Mouse (Mus musculus) c-Kit-positive CD71-negative TER-119-negative erythroid progenitor cells, embryonic 14.5 days (primary cell): ENCODE results near the gene Rnasel.

Experiments
- DNase-seq: peaks from one replicate; pipeline ENCODE4 v3.0.0-alpha.2; 2013; ENCODE audit warnings: low read depth

Rnasel gene

GRCm38 (mm10) chr1:153749211-153749801 is at the start of gene Rnasel:
Rnasel (plus strand) TSS chr1:153749426.
- DNase-seq: peak; percentile 74

- DNase-seq: no peak
Measured at GRCm38 (mm10) chr1:153700448-153701063, 48.7 kb upstream of the Rnasel start.

GRCm38 (mm10) chr1:153701461-153701860 is 47.8 kb upstream of the Rnasel start:
- DNase-seq: no peak

DNA sequence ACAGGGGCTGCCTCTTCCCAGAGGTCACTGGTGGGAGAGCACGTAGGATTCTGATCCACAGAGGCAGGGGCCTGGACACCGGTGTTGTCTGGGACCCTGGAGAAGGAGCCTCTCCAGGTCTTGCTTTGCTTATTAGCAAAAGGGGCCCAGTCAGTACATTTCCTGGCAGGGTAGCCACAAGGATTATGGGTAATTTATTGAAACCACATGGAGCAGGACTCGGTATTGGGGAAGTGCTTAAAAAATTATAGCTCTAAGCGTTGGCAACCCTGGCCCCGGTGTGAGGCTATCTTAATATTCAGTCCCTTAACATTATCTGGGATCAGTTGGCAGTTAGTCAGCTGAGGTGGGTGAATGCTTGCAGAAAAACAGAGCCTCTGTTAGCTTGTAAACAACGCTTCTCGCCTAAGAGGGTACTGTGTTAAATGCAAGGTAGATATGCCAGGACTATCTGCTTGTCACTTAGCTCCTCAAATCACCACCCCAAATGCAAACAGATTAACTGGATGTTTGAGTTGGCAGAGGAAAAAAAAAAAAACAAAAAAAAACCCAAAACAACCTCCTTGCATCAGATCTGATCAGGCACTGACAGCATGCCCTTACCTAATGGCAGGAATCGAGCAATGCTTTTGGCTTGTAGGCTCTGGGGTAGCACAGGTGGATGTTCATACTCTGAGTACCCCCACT is 46.9 kb upstream of the Rnasel start:
- DNase-seq: no peak

- DNase-seq: no peak
Measured at GRCm38 (mm10) chr1:153702853-153703410, 46.3 kb upstream of the Rnasel start.

DNA sequence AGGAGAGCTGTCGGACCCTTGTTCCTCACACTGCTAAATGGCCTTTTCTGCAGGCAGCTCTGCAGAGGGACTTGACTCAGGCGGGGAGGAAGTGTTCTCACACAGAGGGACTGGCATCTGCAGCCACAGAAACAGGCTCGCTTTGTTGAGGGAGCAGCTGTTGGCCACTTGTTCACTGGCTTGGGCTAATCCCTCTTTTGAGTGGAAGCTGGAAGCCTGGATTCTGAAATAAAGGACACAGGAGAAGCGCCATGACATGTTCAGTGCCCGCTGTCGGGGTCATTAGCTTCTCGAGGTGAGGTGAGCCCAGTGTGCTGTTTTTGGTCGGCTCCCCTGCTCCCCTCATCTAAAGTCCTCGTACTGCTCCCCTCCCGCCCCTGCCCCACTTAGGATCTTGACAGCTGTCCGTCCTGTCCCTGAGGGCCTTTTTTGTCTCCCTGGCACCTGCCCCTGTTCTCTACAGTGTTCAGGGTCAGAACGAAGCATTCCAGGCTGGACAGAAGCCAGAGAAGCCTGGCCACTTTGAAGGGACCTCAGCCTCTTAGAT is 45.7 kb upstream of the Rnasel start:
- DNase-seq: no peak

GRCm38 (mm10) chr1:153704174-153704573 is 45.1 kb upstream of the Rnasel start:
- DNase-seq: no peak

DNA sequence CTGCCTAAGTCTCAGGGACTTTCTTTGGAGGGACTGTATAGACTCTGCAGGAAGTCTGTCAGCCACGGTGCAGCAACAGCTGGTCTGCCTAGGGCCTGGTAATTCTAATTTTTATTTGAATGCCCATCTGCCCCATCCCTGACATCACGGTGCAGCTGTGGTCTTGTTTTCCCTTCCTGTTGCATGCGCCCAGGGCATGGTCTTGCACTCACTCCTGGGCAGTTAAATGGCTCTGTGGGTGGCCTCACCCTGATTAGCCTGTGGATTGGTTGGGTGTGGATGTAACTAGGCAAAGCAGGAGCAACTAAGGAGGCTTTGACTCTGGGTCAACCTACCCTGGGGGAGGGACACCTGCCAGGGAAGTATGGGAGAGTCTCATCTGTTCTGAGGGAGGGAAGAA is 44.2 kb upstream of the Rnasel start:
- no peak for DNase-seq

- no peak for DNase-seq
Measured at GRCm38 (mm10) chr1:153708626-153709025, 40.6 kb upstream of the Rnasel start.

GRCm38 (mm10) chr1:153709451-153709850 is 39.8 kb upstream of the Rnasel start:
- no peak for DNase-seq

GRCm38 (mm10) chr1:153711544-153712262 is 37.5 kb upstream of the Rnasel start:
- no peak for DNase-seq

DNA sequence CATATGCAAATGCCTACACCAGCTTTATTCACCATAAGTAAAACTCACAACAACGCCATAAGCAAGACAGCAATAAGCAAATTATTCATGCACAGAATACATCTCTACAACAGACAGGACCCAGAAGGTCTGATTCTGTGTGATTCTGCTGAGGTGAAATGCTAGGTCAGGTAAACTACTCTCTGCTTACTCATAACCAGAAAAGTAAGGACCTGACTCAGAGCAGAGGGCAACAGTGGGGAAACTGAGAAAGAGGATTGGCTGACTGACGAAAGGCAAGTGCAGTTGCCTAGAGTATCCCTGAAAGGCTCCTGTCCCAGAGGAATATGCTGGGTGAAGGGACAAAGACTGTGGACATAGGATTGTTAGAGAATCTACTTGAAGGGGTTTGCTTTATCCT is 36.6 kb upstream of the Rnasel start:
- DNase-seq: no peak

DNA sequence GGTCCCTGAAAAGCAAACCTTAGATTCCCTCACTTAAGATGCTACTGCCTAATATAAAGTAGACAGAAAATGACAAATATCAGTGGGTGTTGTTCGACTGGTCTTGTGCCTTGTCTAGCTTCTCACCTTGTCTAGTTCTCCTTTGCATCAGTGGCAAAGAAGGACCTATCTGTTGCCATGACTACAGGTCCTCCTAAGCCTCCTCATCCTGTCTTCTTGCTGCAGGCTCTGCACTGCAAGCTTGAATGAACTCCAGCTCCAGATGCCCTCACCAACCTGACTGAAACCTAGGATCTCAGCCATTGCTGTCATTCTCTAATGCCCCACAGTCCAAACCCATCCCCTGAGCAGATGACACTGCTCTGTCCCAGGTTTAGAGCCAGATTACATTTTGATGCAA is 31.2 kb upstream of the Rnasel start:
- DNase-seq: no peak

GRCm38 (mm10) chr1:153720935-153721334 is 28.3 kb upstream of the Rnasel start:
- no peak for DNase-seq

DNA sequence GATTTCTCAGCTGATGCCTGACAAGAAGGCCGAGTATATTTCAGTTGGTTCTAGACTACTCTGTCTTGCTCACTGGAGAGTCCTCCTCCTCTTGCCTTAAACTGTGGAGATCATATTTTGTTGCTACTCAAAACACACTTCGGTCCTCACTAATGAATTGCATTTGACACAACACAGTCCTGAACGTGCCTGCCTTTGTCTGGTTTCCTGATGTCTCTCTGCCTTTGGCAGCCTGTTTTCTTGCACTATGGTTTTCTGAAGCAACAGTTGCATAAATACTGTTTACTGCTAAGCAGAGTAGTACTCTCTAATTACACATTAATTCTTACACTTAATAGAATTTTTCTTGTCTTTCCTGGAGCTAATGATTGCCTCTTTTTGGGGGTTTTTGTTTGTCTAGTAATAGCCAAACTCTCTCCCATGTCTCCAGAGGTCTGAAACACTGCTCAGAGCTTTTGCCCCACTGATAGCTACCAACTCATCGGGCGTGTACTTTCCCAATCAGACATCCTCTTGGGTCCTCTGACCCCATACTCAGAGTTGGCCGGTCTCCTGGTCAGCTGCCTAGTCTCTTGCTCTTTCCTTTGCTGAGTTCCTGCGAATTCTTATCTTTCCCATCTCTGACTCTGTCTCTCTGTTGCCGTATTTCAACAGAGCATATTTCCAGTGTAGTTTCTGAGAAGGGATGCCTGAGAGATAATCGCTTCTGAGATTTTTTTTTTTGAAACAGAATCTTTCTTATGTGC is 27.5 kb upstream of the Rnasel start:
- DNase-seq: no peak

DNA sequence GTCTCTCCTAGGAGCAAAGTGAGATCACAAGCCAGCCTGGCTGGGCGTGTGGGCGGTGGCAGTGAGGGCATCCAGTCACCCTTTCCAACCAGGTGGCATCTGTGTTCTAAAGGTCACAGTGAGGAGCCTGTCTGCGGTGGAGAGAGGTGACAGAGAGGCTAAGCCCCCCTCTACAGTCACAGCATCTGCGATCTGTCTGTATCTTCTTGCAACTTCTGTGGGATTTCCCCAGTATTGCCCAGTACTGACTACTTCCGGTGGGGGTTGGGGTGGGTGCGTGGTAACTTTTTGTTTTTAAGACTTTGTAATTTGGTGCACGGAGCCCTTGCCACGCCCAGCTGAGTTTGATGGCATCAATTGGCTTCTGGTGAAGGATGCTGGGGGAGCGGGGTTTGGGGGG is 25.8 kb upstream of the Rnasel start:
- DNase-seq: no peak

- DNase-seq: no peak
Measured at GRCm38 (mm10) chr1:153726636-153727035, 22.6 kb upstream of the Rnasel start.

GRCm38 (mm10) chr1:153729806-153730205 is 19.4 kb upstream of the Rnasel start:
- no peak for DNase-seq

GRCm38 (mm10) chr1:153730671-153731070 is 18.6 kb upstream of the Rnasel start:
- no peak for DNase-seq

DNA sequence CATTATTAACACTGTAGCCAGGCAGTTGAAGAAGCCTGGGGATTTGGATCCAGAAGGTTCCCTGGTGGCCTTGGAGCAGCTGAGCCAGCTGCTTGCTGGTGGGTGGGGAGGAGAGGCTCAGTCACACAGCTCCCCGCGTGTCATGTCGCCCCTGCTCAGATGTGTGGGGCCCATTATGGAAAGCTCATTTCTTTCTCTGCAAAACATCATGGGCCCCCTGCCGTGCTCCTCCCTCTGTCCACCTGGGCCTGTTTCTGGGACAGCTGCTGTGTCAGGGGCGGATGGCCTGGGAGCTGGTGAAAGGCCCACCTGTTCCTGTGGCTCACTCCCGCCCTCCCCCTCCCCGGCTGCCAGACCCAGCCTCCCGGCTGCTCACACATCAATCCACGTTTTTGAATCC is 16.0 kb upstream of the Rnasel start:
- DNase-seq: no peak

GRCm38 (mm10) chr1:153734866-153735265 is 14.4 kb upstream of the Rnasel start:
- no peak for DNase-seq

DNA sequence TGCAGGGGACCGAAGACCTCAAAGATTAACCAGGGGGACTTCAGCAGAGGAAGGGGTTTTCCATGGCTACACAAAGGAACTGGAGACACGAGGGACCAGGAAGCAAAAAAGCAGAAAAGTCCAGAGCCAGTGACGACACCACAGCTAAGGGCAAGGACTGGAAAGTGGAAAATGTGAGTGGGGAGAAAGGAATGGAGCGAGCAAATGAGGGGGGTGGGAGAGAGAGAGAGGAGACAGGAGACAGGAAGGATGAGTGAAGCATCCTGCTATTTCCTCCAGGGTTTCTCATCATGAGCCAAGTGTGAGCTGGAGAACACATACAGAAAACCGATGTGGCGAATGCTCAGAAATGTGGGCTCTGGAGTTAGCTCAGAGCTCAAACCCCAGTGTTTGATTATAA is 13.1 kb upstream of the Rnasel start:
- no peak for DNase-seq
